Comparison of ENCODE assay signal across 8 mouse cellular contexts in the genomic region with DNA sequence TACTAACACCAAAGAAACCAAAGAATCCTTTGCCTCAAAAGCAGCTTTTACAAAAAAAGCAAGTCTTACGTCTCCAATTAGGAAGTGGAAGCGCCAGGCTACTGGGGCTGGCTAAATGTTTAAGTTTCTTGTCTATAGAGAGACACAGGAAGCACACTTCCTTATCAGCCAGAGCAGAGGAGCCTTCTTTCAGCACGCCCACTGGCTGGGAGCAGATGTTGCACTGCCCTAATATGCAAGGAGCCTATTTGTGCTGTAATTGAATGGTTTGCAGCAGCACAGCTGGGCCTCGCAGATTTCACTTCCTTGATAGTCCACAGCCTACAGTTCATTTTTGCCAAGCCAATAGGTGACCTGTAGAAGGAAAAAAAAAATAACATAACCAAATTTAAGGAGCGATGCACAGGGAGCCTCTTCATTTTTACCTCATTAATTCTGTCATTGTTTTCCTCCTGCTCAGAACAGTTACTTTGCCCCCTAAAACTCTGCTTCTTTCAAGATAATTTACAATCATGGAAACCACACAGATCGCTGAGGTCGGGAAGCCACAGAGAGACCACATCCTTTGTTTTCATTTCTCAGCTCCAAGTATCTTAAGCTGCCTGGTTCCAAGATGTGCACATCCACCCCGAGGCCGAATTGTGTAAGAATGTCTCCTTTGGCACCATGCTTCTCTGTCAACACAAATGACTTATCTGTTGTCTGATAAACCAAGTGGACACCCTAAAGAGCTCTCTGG.
DNase-seq lines count a peak whose midpoint lies in the region; ATAC-seq lines count a peak whose summit lies in the region.

No protein-coding gene starts in this region.

- WGBS in forebrain, embryonic 12.5 days, result 71% methylated on average over 9 of the region's 9 CpGs
- 69% methylated on average over 9 of the region's 9 CpGs for WGBS in forebrain, embryonic 13.5 days
- WGBS in liver, embryonic 13.5 days (ENCODE audit: insufficient replicate concordance), result 8% methylated on average over 9 of the region's 9 CpGs
- WGBS in neural tube, embryonic 14.5 days, result 46% methylated on average over 9 of the region's 9 CpGs

- no peaks in the 10 kb centered on the region for H3K27me3 ChIP-seq in forebrain, embryonic 12.5 days
- H3K27me3 ChIP-seq in forebrain, embryonic 13.5 days, result no peaks in the 10 kb centered on the region
- H3K27me3 ChIP-seq in liver, embryonic 13.5 days, result no peaks in the 10 kb centered on the region
- no peaks in the 10 kb centered on the region for H3K27me3 ChIP-seq in neural tube, embryonic 14.5 days (ENCODE audit: control insufficient read depth, insufficient read depth, low read length)

- no peaks in the 10 kb centered on the region for H3K9me3 ChIP-seq in forebrain, embryonic 12.5 days
- H3K9me3 ChIP-seq in forebrain, embryonic 13.5 days (replicated peaks), result no peaks in the 10 kb centered on the region
- H3K9me3 ChIP-seq in liver, embryonic 13.5 days (replicated peaks), result no peaks in the 10 kb centered on the region
- H3K9me3 ChIP-seq in neural tube, embryonic 14.5 days (ENCODE audit: control insufficient read depth, low read length), result no peaks in the 10 kb centered on the region

- ATAC-seq in forebrain, embryonic 12.5 days (ENCODE audit: low FRiP score), result peak; percentile 78; the same call in 1 of the 2 replicates
- ATAC-seq in forebrain, embryonic 13.5 days, result no peak; the same call in 1 of the 2 replicates
- peak; percentile 89 to 93 for ATAC-seq in hematopoietic stem cell, adult 5-6 weeks (replicated peaks in 1 of 2; ENCODE audit: insufficient read depth in 1 of 2, low FRiP score in 2 of 2, low TSS enrichment in 1 of 2, low read depth in 1 of 2, poor library complexity in 2 of 2, severe bottlenecking in 2 of 2)
- ATAC-seq in liver, embryonic 13.5 days (ENCODE audit: low read depth), result peak; percentile 100
- ATAC-seq in neural tube, embryonic 14.5 days (ENCODE audit: low read depth), result peak; percentile 81; the same call in 1 of the 2 replicates

- H3K9ac ChIP-seq in forebrain, embryonic 12.5 days, result no peak overlapping the region
- H3K9ac ChIP-seq in forebrain, embryonic 13.5 days, result no peak overlapping the region
- peak overlapping the region; percentile 51 for H3K9ac ChIP-seq in liver, embryonic 13.5 days
- no peak overlapping the region for H3K9ac ChIP-seq in neural tube, embryonic 14.5 days (replicated peaks; ENCODE audit: low read depth, low read length)

- H3K36me3 ChIP-seq in forebrain, embryonic 12.5 days (replicated peaks), result no peaks in the 10 kb centered on the region
- H3K36me3 ChIP-seq in forebrain, embryonic 13.5 days (ENCODE audit: poor library complexity, severe bottlenecking), result no peaks in the 10 kb centered on the region
- H3K36me3 ChIP-seq in liver, embryonic 13.5 days, result no peaks in the 10 kb centered on the region
- no peaks in the 10 kb centered on the region for H3K36me3 ChIP-seq in neural tube, embryonic 14.5 days (ENCODE audit: control insufficient read depth, insufficient read depth, low read length)

- H3K4me3 ChIP-seq in forebrain, embryonic 12.5 days (replicated peaks), result no peak overlapping the region
- H3K4me3 ChIP-seq in forebrain, embryonic 13.5 days, result no peak overlapping the region
- no peak overlapping the region for H3K4me3 ChIP-seq in liver, embryonic 13.5 days (replicated peaks)
- H3K4me3 ChIP-seq in neural tube, embryonic 14.5 days (ENCODE audit: low read depth, low read length), result no peak overlapping the region

- H3K27ac ChIP-seq in forebrain, embryonic 12.5 days, result 0 out of 2 replicates have a peak overlapping the region, but pooled peaks have one; percentile 16
- no peak overlapping the region for H3K27ac ChIP-seq in forebrain, embryonic 13.5 days
- peak overlapping the region; percentile 98 for H3K27ac ChIP-seq in liver, embryonic 13.5 days
- no peak overlapping the region for H3K27ac ChIP-seq in neural tube, embryonic 14.5 days (ENCODE audit: low read depth, low read length)

- peak; percentile 62 for DNase-seq in embryo, embryonic 11 days
- DNase-seq in liver, embryonic 13.5 days, result peak; percentile 91
- no peak for DNase-seq in layer of hippocampus, postnatal 36 days
- DNase-seq in frontal cortex, postnatal 25 days (ENCODE audit: low spot score in 2 of 2), result no peak

- no peak overlapping the region for H3K4me2 ChIP-seq in forebrain, embryonic 12.5 days
- H3K4me2 ChIP-seq in forebrain, embryonic 13.5 days, result no peak overlapping the region
- peak overlapping the region; percentile 56 for H3K4me2 ChIP-seq in liver, embryonic 13.5 days
- H3K4me2 ChIP-seq in neural tube, embryonic 14.5 days (ENCODE audit: low read depth, low read length), result no peak overlapping the region

- no peaks in the 10 kb centered on the region for H3K4me1 ChIP-seq in forebrain, embryonic 12.5 days
- H3K4me1 ChIP-seq in forebrain, embryonic 13.5 days, result no peaks in the 10 kb centered on the region
- H3K4me1 ChIP-seq in liver, embryonic 13.5 days (replicated peaks), result peaks cover 54% of the 10 kb centered on the region
- no peaks in the 10 kb centered on the region for H3K4me1 ChIP-seq in neural tube, embryonic 14.5 days (ENCODE audit: control insufficient read depth, insufficient read depth, low read length)

Comparison
In these comparisons a context has a peak if more than half of its experiments do, and no peak if none do; other contexts are left out.
1. H3K27ac ChIP-seq: peak in forebrain, embryonic 12.5 days (single experiment) and liver, embryonic 13.5 days (single experiment); none in forebrain, embryonic 13.5 days (single experiment) and neural tube, embryonic 14.5 days (single experiment).
2. DNase-seq: peak in embryo, embryonic 11 days (single experiment) and liver, embryonic 13.5 days (single experiment); none in layer of hippocampus, postnatal 36 days (0 of 2) and frontal cortex, postnatal 25 days (0 of 2).